Mouse (Mus musculus): ENCODE results near the gene Mettl8. TPM values are rescaled to one million over a fixed set of nuclear protein-coding genes. Genes with fewer than 3 reads are reported as not detected.

The Mettl8 gene
- polyA plus RNA-seq, 1 experiment from 2014 or later: 6.0 TPM

DNA sequence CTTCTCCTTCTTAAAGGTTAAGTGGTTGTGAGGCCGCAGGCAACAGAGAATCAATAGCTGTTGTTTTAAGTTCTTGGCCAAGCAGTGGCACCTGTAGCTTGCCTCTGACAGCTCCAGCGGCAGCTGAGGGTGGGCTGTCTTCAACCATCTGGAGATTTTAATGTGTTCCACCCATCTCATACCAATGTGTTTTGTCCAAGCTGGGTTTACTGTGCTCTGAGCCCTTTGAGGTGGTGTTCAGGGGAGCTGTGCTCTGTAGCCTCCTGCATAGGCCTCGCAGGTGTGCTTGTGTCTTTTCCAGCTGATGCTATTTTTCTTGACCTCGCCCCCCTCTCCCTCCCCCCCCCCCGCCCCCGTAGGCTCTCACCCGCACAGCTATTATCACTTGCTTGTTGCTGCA is 96.8 kb downstream of the Mettl8 start:
- ATAC-seq: no peak
- no peaks in the 10 kb centered on the region for H3K4me1 ChIP-seq (replicated peaks; ENCODE audit: control insufficient read depth, insufficient read depth, low read length)
- H3K9me3 ChIP-seq (ENCODE audit: control insufficient read depth): no peaks in the 10 kb centered on the region
- no peak for TF ChIP-seq CTCF (IDR thresholded peaks at IDR 0.05; ENCODE audit: low read depth)
- no peak overlapping the region for H3K4me2 ChIP-seq (replicated peaks; ENCODE audit: low read depth)
- H3K9ac ChIP-seq (ENCODE audit: low read depth, low read length): no peak overlapping the region
- no peaks in the 10 kb centered on the region for H3K36me3 ChIP-seq (ENCODE audit: control insufficient read depth, insufficient read depth)
- no peak overlapping the region for H3K27ac ChIP-seq (ENCODE audit: low read depth, low read length)
- H3K27me3 ChIP-seq (replicated peaks; ENCODE audit: control insufficient read depth, insufficient read depth, low read length): no peaks in the 10 kb centered on the region
- WGBS: 81% methylated on average over 7 of the region's 7 CpGs
- H3K4me3 ChIP-seq (ENCODE audit: low read depth, low read length): no peak overlapping the region

DNA sequence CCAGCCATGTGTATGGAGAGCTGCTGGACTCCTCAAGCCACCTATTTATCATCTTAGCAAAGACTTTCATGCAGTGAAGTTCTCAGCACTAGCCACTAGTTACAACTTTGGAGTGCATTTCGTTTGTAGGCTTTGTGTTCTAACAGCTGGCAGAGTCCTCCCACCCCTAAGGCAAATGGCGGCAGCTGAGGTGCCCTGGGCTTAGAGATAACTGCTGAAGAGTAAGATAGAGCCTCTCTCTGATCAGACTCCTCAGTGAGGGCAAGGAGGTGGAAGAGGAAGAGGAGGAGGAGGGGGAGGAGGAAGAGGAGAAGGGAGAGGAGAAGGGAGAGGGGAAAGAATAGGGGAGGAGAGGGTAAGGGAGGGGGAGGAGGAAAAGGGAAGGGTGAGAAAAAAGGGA is 101.8 kb downstream of the Mettl8 start:
- Histone ChIP-seq H3K9me3 (ENCODE audit: control insufficient read depth) (no peaks in the 10 kb centered on the region), H3K9ac (ENCODE audit: low read depth, low read length) (no peak overlapping the region), H3K27ac (ENCODE audit: low read depth, low read length) (no peak overlapping the region), H3K4me1 (replicated peaks; ENCODE audit: control insufficient read depth, insufficient read depth, low read length) (no peaks in the 10 kb centered on the region), H3K36me3 (ENCODE audit: control insufficient read depth, insufficient read depth) (no peaks in the 10 kb centered on the region), H3K27me3 (replicated peaks; ENCODE audit: control insufficient read depth, insufficient read depth, low read length) (no peaks in the 10 kb centered on the region), H3K4me2 (replicated peaks; ENCODE audit: low read depth) (no peak overlapping the region), H3K4me3 (ENCODE audit: low read depth, low read length) (no peak overlapping the region)
- 36% methylated on average over 2 of the region's 2 CpGs for WGBS
- ATAC-seq: no peak
- TF ChIP-seq CTCF (IDR thresholded peaks at IDR 0.05; ENCODE audit: low read depth): no peak

DNA sequence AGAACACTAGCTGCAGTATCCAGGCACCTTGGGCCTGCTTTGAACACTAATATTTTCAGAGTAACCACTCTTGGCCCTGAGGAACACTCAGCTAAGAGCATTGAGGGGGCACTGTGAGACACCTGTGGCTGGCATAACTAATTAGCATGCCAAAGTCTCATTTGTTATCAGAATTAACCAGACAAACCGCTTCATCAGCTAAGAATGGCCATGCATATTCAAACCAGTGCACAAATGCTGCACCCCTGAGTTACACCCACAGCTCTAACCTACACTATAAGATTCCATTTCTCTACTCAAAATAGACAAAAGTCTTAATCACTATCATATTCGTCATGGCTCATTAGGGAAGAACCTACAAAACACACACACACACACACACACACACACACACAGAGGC is 103.4 kb downstream of the Mettl8 start:
- no peak for ATAC-seq

GRCm38 (mm10) chr2:70944511-70945305 is 110.7 kb downstream of the Mettl8 start:
- Histone ChIP-seq H3K9me3 (ENCODE audit: control insufficient read depth) (no peaks in the 10 kb centered on the region), H3K27ac (ENCODE audit: low read depth, low read length) (no peak overlapping the region), H3K36me3 (ENCODE audit: control insufficient read depth, insufficient read depth) (no peaks in the 10 kb centered on the region), H3K4me2 (replicated peaks; ENCODE audit: low read depth) (no peak overlapping the region), H3K27me3 (replicated peaks; ENCODE audit: control insufficient read depth, insufficient read depth, low read length) (no peaks in the 10 kb centered on the region), H3K4me3 (ENCODE audit: low read depth, low read length) (no peak overlapping the region), H3K4me1 (replicated peaks; ENCODE audit: control insufficient read depth, insufficient read depth, low read length) (no peaks in the 10 kb centered on the region), H3K9ac (ENCODE audit: low read depth, low read length) (no peak overlapping the region)
- TF ChIP-seq CTCF (IDR thresholded peaks at IDR 0.05; ENCODE audit: low read depth): no peak
- no peak for ATAC-seq
- 72% methylated on average over 8 of the region's 8 CpGs for WGBS

More for the DNA sequence above, 103.4 kb downstream of the Mettl8 start:
- WGBS: 80% methylated on average over 2 of the region's 2 CpGs
- Histone ChIP-seq H3K4me3 (ENCODE audit: low read depth, low read length) (no peak overlapping the region), H3K4me2 (replicated peaks; ENCODE audit: low read depth) (no peak overlapping the region), H3K36me3 (ENCODE audit: control insufficient read depth, insufficient read depth) (no peaks in the 10 kb centered on the region), H3K27ac (ENCODE audit: low read depth, low read length) (no peak overlapping the region), H3K9ac (ENCODE audit: low read depth, low read length) (no peak overlapping the region), H3K27me3 (replicated peaks; ENCODE audit: control insufficient read depth, insufficient read depth, low read length) (no peaks in the 10 kb centered on the region), H3K9me3 (ENCODE audit: control insufficient read depth) (no peaks in the 10 kb centered on the region), H3K4me1 (replicated peaks; ENCODE audit: control insufficient read depth, insufficient read depth, low read length) (no peaks in the 10 kb centered on the region)
- TF ChIP-seq CTCF (IDR thresholded peaks at IDR 0.05; ENCODE audit: low read depth): no peak

DNA sequence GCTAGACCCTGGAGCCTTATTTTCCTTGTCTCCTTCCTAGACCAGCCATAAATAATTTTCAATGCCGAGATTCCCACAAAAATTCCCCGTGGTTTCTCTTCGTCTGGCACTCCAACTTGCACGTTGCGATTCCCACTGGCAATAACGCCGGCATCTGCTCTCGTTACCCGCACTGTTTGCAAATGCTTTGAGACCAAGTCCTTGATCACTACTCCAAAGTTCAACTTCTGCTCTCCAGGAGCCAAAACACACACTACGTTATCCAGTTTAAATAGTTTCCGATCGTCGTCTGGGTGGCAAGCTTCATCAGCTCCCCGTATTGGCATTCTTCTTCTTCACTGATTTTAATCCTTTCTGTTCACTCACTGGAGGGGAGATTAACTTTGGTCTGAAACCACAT is 114.6 kb downstream of the Mettl8 start:
- no peaks in the 10 kb centered on the region for H3K9me3 ChIP-seq (ENCODE audit: control insufficient read depth)
- no peak for ATAC-seq
- H3K27me3 ChIP-seq (replicated peaks; ENCODE audit: control insufficient read depth, insufficient read depth, low read length): no peaks in the 10 kb centered on the region
- no peaks in the 10 kb centered on the region for H3K36me3 ChIP-seq (ENCODE audit: control insufficient read depth, insufficient read depth)
- H3K27ac ChIP-seq (ENCODE audit: low read depth, low read length): no peak overlapping the region
- no peaks in the 10 kb centered on the region for H3K4me1 ChIP-seq (replicated peaks; ENCODE audit: control insufficient read depth, insufficient read depth, low read length)
- 59% methylated on average over 14 of the region's 14 CpGs for WGBS
- H3K4me3 ChIP-seq (ENCODE audit: low read depth, low read length): no peak overlapping the region
- H3K4me2 ChIP-seq (replicated peaks; ENCODE audit: low read depth): no peak overlapping the region
- H3K9ac ChIP-seq (ENCODE audit: low read depth, low read length): no peak overlapping the region
- no peak for TF ChIP-seq CTCF (IDR thresholded peaks at IDR 0.05; ENCODE audit: low read depth)

DNA sequence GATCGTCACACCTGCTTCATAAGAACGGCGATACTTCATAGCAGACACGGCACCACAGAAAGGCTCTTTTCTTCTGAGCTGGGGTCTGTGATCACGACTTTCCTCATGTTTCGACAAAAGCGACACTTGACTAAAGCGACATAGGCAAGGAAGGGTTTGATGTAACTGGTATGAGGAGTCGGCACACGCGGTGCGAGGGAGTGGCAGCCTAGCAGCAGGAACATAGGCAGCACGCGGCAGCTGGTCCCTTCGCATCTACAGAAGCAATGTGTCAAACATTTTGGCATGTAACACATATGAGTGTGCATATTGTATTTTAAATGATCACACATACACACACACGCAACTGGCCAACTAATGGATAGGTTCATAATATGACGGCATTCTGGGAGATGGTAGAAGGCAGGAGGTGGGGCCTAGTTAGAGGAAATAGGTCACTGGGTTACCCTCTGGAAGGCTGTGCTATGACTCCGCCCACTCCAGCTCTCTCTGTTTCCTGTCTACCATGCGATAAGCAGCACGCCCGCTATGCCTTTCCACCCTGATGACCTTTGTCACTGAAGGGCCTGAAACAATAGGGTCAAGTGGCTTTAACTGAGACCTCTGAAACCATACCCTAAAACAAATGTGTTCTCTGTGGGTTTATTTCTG is 116.4 kb downstream of the Mettl8 start:
- Histone ChIP-seq H3K4me1 (replicated peaks; ENCODE audit: control insufficient read depth, insufficient read depth, low read length) (no peaks in the 10 kb centered on the region), H3K36me3 (ENCODE audit: control insufficient read depth, insufficient read depth) (no peaks in the 10 kb centered on the region), H3K27me3 (replicated peaks; ENCODE audit: control insufficient read depth, insufficient read depth, low read length) (no peaks in the 10 kb centered on the region), H3K9ac (ENCODE audit: low read depth, low read length) (no peak overlapping the region), H3K4me2 (replicated peaks; ENCODE audit: low read depth) (no peak overlapping the region), H3K27ac (ENCODE audit: low read depth, low read length) (no peak overlapping the region), H3K4me3 (ENCODE audit: low read depth, low read length) (no peak overlapping the region), H3K9me3 (ENCODE audit: control insufficient read depth) (no peaks in the 10 kb centered on the region)
- 85% methylated on average over 21 of the region's 21 CpGs for WGBS
- TF ChIP-seq CTCF (IDR thresholded peaks at IDR 0.05; ENCODE audit: low read depth): no peak
- ATAC-seq: no peak
